Mouse (Mus musculus): ENCODE measurements around the gene Ccdc8.

The Ccdc8 gene

DNA sequence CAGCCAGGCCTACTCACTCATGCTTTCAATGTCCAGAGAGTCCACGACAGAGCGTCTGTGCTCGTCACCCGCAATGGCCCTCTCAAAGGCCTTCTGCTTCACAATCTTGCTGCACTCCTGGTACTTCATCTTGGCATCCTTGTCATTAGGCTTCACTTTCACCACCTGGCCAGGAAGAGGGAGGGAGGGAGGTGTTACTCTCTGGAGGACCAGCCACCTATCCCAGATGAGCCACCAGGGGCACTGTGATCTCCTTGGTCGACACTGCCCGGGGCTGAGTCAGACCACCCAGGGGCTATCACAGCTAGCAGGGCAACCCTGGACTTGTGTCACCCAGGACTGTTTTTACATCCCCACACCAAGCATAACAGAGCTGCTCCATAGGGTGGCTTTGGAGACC, 22.9 kb downstream of the Ccdc8 start:
- H3K36me3 ChIP-seq (ENCODE audit: control insufficient read depth, insufficient read depth, low read length, poor library complexity, severe bottlenecking): peaks cover 14% of the 10 kb centered on the region

DNA sequence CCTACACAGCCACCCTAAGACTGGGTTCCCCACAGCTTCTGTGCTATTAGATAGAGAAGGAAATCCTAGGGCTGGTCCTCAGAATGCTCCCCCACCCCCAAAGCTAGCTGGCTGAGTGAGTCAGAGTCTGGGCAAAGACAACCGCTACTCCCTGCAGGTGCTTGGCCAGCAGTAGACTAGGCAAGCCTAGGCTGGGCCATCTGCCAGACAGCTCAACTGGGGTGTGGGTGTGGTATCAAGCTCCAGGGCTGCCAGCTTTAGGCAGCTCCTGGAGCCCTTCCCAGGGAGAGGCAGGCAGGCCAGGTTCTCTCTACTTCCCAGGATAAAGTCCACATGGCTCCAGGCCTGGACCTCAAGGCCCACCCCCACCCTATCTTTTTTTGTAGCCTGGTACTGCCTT, 24.5 kb downstream of the Ccdc8 start:
- peaks cover 14% of the 10 kb centered on the region for H3K36me3 ChIP-seq (ENCODE audit: control insufficient read depth, insufficient read depth, low read length, poor library complexity, severe bottlenecking)
- no peak for DNase-seq (ENCODE audit: low read depth, low spot score)

More for the DNA sequence above, 22.9 kb downstream of the Ccdc8 start:
- no peaks in the 10 kb centered on the region for H3K27me3 ChIP-seq (ENCODE audit: control insufficient read depth, insufficient read depth, low read length, poor library complexity, severe bottlenecking)
- no peak for DNase-seq (ENCODE audit: low read depth, low spot score)

GRCm38 (mm10) chr7:17017921-17018320, 25.4 kb downstream of the Ccdc8 start:
- Histone ChIP-seq H3K36me3 (ENCODE audit: control insufficient read depth, insufficient read depth, low read length, poor library complexity, severe bottlenecking) (peaks cover 14% of the 10 kb centered on the region), H3K27me3 (ENCODE audit: control insufficient read depth, insufficient read depth, low read length, poor library complexity, severe bottlenecking) (no peaks in the 10 kb centered on the region)
- no peak for DNase-seq (ENCODE audit: low read depth, low spot score)

More for the DNA sequence above, 24.5 kb downstream of the Ccdc8 start:
- no peaks in the 10 kb centered on the region for H3K27me3 ChIP-seq (ENCODE audit: control insufficient read depth, insufficient read depth, low read length, poor library complexity, severe bottlenecking)

DNA sequence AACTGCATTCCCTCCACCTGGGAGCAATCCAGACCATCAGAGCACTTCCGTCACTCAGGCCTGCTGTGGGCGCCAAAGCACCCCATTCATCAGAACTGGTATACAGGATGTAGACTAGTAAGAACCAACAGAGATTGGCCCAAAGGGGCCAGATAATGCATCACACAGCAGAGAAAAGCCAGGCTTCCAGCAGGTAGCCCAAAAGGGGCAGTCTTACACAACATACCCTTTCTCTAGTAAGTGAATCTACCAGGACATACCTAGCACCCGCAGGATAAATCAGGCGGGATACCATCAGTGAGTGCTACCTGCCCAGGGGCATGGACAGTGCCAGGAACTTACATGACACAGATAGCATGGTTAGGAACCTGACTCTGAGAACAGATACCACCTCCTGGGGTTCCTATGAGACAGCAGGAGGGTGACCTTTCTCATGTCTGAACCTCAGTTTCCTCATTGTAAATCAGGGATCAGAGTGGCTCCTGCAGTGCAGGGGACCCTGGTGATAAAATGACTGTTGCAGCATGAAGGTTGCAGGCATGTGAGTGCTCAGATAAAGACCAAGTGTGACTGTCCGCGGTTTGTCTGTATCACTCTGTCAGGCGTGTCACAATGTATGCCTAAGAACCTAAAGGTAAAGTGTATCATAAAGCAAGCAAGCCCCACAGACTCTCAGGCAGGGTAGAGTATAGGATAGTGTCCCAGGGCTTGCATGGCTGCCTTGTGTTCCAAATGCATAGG, 27.1 kb downstream of the Ccdc8 start:
- DNase-seq (ENCODE audit: low read depth, low spot score): no peak
- Histone ChIP-seq H3K27me3 (ENCODE audit: control insufficient read depth, insufficient read depth, low read length, poor library complexity, severe bottlenecking) (no peaks in the 10 kb centered on the region), H3K36me3 (ENCODE audit: control insufficient read depth, insufficient read depth, low read length, poor library complexity, severe bottlenecking) (peaks cover 9% of the 10 kb centered on the region)

DNA sequence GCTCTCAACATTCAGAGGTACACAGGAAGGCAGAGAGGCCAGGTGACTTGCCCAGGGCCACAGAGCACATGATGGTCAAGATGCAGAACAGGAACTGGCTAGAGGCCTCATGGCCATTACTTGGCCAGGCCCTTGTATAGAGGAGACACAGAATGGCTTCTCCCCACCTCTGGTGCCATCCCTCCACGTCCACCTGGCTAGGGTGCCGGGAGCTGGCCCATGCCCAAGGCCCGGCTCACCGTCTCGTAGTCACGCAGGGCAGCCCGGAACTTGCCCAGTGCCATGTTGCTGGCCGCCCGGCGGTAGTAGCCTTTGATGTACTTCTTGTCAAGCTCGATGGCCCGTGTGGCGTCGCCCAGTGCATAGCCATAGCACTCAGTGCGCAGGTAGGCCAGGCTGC, 29.7 kb downstream of the Ccdc8 start:
- no peak for DNase-seq (ENCODE audit: low read depth, low spot score)
- Histone ChIP-seq H3K27me3 (ENCODE audit: control insufficient read depth, insufficient read depth, low read length, poor library complexity, severe bottlenecking) (no peaks in the 10 kb centered on the region), H3K36me3 (ENCODE audit: control insufficient read depth, insufficient read depth, low read length, poor library complexity, severe bottlenecking) (peaks cover 5% of the 10 kb centered on the region)

GRCm38 (mm10) chr7:17023701-17024100, 31.2 kb downstream of the Ccdc8 start:
- DNase-seq (ENCODE audit: low read depth, low spot score): no peak
- Histone ChIP-seq H3K36me3 (ENCODE audit: control insufficient read depth, insufficient read depth, low read length, poor library complexity, severe bottlenecking) (peaks cover 5% of the 10 kb centered on the region), H3K27me3 (ENCODE audit: control insufficient read depth, insufficient read depth, low read length, poor library complexity, severe bottlenecking) (no peaks in the 10 kb centered on the region)

DNA sequence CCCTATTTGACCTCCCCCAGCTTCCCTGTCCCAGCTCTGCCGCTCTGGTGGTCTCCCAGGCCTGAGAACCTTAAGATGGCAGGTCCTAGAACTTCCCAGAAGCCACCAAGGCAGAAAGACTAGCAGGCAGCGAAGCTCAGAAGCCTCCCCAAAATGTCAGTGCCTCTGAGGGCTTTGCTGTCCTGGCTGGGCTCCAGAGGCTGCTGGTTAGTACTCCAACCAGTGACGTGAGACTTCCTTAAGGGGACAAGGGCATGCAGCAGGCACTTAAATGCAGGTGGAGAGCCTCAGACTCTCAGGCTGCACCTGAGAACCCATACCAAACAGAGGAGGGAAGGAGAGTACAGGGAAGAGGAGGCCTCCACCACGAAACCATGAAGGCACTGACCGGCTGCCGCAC, 31.6 kb downstream of the Ccdc8 start:
- peak; percentile 14 for DNase-seq (ENCODE audit: low read depth, low spot score)
- peaks cover 5% of the 10 kb centered on the region for H3K36me3 ChIP-seq (ENCODE audit: control insufficient read depth, insufficient read depth, low read length, poor library complexity, severe bottlenecking)
- no peaks in the 10 kb centered on the region for H3K27me3 ChIP-seq (ENCODE audit: control insufficient read depth, insufficient read depth, low read length, poor library complexity, severe bottlenecking)

DNA sequence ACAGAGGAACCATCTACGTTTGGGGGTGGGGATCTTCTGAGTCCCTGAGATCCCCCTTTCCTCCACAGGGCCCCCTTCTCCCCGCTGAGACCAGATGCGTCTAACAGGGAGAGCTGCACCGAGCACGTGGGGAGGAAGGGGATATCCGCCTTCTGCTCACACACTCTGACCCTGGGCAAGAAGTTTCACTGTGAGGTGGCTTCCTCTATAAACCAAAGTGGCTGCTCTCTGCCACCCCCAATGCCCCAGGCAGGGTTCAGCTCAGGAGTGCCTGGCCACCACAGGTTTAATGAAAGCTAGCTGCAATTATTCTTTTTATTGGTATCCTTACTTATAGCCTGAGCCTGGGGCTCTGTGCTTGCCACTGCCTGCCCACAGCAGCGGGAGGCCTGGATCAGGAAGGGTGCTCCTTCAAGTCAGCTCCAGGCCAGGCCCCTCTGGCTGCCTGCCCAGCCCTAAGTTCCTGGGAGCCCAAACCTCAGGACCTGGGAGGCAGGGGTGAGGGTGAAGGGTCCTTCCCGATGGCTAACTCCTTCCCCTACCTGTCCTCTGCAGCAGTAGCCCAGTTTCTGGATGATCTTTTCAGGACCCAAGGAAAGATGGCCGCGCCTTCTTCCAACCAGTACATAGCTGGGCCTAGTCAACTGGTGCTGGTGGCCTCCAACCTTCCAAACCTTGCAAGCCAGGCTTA, 32.5 kb downstream of the Ccdc8 start:
- Histone ChIP-seq H3K36me3 (ENCODE audit: control insufficient read depth, insufficient read depth, low read length, poor library complexity, severe bottlenecking) (peaks cover 5% of the 10 kb centered on the region), H3K27me3 (ENCODE audit: control insufficient read depth, insufficient read depth, low read length, poor library complexity, severe bottlenecking) (no peaks in the 10 kb centered on the region)
- peak; percentile 72 for DNase-seq (ENCODE audit: low read depth, low spot score)

- peak; percentile 12 for DNase-seq (ENCODE audit: low read depth, low spot score)
- H3K36me3 ChIP-seq (ENCODE audit: control insufficient read depth, insufficient read depth, low read length, poor library complexity, severe bottlenecking): 0 out of 2 replicates have a peak, but pooled peaks cover 2% of the 10 kb centered on the region
- no peaks in the 10 kb centered on the region for H3K27me3 ChIP-seq (ENCODE audit: control insufficient read depth, insufficient read depth, low read length, poor library complexity, severe bottlenecking)
Observed at GRCm38 (mm10) chr7:17025505-17025894, 33.0 kb downstream of the Ccdc8 start.

- 0 out of 2 replicates have a peak, but pooled peaks cover 2% of the 10 kb centered on the region for H3K36me3 ChIP-seq (ENCODE audit: control insufficient read depth, insufficient read depth, low read length, poor library complexity, severe bottlenecking)
- H3K27me3 ChIP-seq (ENCODE audit: control insufficient read depth, insufficient read depth, low read length, poor library complexity, severe bottlenecking): no peaks in the 10 kb centered on the region
- DNase-seq (ENCODE audit: low read depth, low spot score): no peak
Observed at GRCm38 (mm10) chr7:17025896-17026622, 33.6 kb downstream of the Ccdc8 start.

GRCm38 (mm10) chr7:17026710-17027587, 34.4 kb downstream of the Ccdc8 start:
- no peaks in the 10 kb centered on the region for H3K27me3 ChIP-seq (ENCODE audit: control insufficient read depth, insufficient read depth, low read length, poor library complexity, severe bottlenecking)
- peak; percentile 73 for DNase-seq (ENCODE audit: low read depth, low spot score)
- H3K36me3 ChIP-seq (ENCODE audit: control insufficient read depth, insufficient read depth, low read length, poor library complexity, severe bottlenecking): no peaks in the 10 kb centered on the region

DNA sequence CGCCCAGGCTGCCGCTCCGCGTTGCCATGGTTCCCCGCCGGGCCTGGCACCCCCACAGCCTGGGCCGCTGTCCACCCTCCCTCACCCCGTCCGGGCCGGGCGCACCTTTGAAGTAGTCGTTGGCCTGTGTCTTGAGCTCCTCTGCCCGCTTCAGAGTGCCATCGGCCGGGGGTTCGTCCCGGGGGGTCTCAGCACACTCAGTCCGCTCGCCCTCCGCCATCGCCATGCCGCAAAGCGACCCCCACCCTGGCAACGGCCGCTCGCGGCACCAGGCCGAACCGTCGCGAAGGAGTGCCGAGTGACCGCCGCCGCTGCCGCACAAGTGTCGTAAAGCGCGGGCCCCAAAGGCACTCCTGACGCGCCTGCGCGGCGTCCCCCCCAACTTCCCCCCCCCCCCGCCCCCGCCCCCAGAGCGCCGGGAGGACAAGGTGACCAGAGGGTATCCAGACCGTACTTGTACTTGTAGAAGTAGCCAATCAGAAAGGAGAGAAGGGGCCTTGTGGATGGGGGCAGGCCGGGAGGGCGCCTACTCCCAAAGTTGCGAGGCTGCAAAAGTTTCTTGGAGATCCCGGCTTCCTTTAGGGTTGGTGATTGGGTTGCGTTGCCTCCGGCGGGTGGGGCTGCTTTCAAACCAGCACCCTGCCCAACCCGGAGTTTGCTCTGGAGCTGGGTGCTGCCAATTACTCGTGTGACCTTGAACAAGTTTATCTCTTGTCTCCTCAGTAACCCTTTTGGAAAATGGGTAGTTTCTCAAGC, 35.3 kb downstream of the Ccdc8 start, which contains the start of gene Ppp5c:
Gene Ppp5c, minus strand, starts transcription at position 337 of the 756 bp plus-strand sequence.
- peak; percentile 85 for DNase-seq (ENCODE audit: low read depth, low spot score)

DNA sequence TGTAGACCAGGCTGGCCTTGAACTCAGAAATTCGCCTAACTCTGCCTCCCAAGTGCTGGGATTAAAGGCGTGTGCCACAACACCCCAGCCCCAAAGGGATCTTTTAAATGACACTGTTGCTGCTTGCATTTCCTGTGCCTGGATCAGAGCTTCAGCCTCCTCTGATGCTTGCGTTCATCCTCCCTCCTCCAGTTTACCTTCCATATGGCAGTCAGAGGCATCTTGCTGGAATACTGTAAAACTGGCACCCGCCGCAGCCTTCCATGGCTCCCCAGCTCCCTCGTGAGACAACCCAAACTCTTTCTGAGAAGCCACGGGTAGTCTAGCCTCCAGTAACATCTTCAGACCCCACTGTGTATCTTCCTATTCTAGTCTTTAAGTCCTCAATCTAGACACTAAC, 36.4 kb downstream of the Ccdc8 start:
- Histone ChIP-seq H3K27me3 (ENCODE audit: control insufficient read depth, insufficient read depth, low read length, poor library complexity, severe bottlenecking) (no peaks in the 10 kb centered on the region), H3K36me3 (ENCODE audit: control insufficient read depth, insufficient read depth, low read length, poor library complexity, severe bottlenecking) (no peaks in the 10 kb centered on the region)
- no peak for DNase-seq (ENCODE audit: low read depth, low spot score)

More for the DNA sequence above, 35.3 kb downstream of the Ccdc8 start, which contains the start of gene Ppp5c:
- H3K36me3 ChIP-seq (ENCODE audit: control insufficient read depth, insufficient read depth, low read length, poor library complexity, severe bottlenecking): no peaks in the 10 kb centered on the region
- H3K27me3 ChIP-seq (ENCODE audit: control insufficient read depth, insufficient read depth, low read length, poor library complexity, severe bottlenecking): no peaks in the 10 kb centered on the region

Measured in splenic B cell, adult 2 months (primary cell).